Mouse (Mus musculus) brain, embryonic 14.5 days (tissue): ENCODE measurements around the gene Col5a3.

Experiments
- CTCF ChIP-seq: fragments of 200-500 bp; IDR thresholded peaks from 2 replicates; pipeline ENCODE4 v1.5.1; 2012; ENCODE audit warnings: inconsistent platforms, mild to moderate bottlenecking, moderate library complexity, borderline replicate concordance; ENCODE audit not compliant: insufficient read depth, insufficient read length; ENCODE audit errors: extremely low read depth
- POLR2A ChIP-seq: fragments of 200-500 bp; IDR thresholded peaks from 2 replicates; pipeline ENCODE4 v1.6.1; 2012; ENCODE audit warnings: mild to moderate bottlenecking, inconsistent platforms, borderline replicate concordance; ENCODE audit not compliant: poor library complexity, insufficient read depth, insufficient read length, severe bottlenecking; ENCODE audit errors: extremely low read depth

DNA sequence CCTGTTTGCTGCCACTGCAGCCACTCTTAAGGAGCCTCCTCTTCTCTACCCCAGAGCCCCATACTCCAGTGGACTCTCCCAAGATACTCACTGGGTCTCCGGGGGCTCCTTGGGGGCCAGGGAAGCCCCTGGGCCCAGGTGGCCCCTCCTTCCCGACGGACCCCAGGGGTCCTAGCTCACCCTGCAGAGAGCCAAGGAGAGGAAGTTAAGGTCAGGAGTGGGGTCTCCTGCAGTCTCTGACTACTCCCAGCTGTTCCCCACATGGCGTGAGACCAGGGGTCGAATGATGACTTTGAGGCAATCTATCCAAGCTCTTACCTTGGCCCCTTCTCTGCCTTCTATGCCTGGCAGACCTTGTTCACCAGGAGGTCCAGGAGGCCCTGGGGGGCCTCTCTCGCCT lies 29.8 kb downstream of the Col5a3 start:
- TF ChIP-seq CTCF (no peak), POLR2A (no peak)
